Mouse (Mus musculus): Measurements from ENCODE around the gene Epha1. TPM values are rescaled to one million over a fixed set of nuclear protein-coding genes. Genes with fewer than 3 reads are reported as not detected.

Epha1 gene
- polyA plus RNA-seq, 1 experiment, result 6.3 TPM

- H3ac ChIP-seq (ENCODE audit: control insufficient read depth, insufficient read length), result peak overlapping the region; percentile 46
- no peaks in the 10 kb centered on the region for H3K27me3 ChIP-seq (ENCODE audit: control insufficient read depth, insufficient read depth, insufficient read length)
- no peak for TF ChIP-seq USF1 (IDR thresholded peaks at IDR 0.05; ENCODE audit: low read depth)
- TF ChIP-seq MYOD1 (IDR thresholded peaks at IDR 0.05; ENCODE audit: control insufficient read depth in 1 of 3, insufficient read length in 2 of 3, low read depth in 2 of 3), result no peak
- no peak for TF ChIP-seq REST (IDR thresholded peaks at IDR 0.05; ENCODE audit: insufficient read depth, insufficient read length)
- no peak for TF ChIP-seq TCF3 (IDR thresholded peaks at IDR 0.05; ENCODE audit: insufficient read length, low read depth)
- no peak for TF ChIP-seq TCF12 (IDR thresholded peaks at IDR 0.05; ENCODE audit: insufficient read depth, poor library complexity, severe bottlenecking)
- TF ChIP-seq SRF (IDR thresholded peaks at IDR 0.05; ENCODE audit: control insufficient read depth, insufficient read length, low read depth), result no peak
- no peak for TF ChIP-seq POLR2A (IDR thresholded peaks at IDR 0.05; ENCODE audit: insufficient read length, low read depth)
- TF ChIP-seq POLR2AphosphoS2 (IDR thresholded peaks at IDR 0.05; ENCODE audit: insufficient read length, low read depth), result no peak
- TF ChIP-seq MYOG (IDR thresholded peaks at IDR 0.05; ENCODE audit: control insufficient read depth in 1 of 3, insufficient read depth in 1 of 3, insufficient read length in 2 of 3, low read depth in 2 of 3), result no peak
- no peak for TF ChIP-seq MAX (IDR thresholded peaks at IDR 0.05; ENCODE audit: low read depth)
- TF ChIP-seq E2F4 (IDR thresholded peaks at IDR 0.05; ENCODE audit: insufficient read depth), result no peak
- TF ChIP-seq CEBPB (IDR thresholded peaks at IDR 0.05; ENCODE audit: insufficient read depth, poor library complexity, severe bottlenecking), result no peak
- no peaks in the 10 kb centered on the region for H3K79me2 ChIP-seq (ENCODE audit: control insufficient read depth, insufficient read depth)
- no peaks in the 10 kb centered on the region for H3K36me3 ChIP-seq (ENCODE audit: control insufficient read depth, insufficient read depth)
- peak overlapping the region; percentile 99 for H3K4me2 ChIP-seq (ENCODE audit: low read depth)
- H3K4me3 ChIP-seq, result peak overlapping the region; percentile 41
Observed at GRCm38 (mm10) chr6:42324067-42324481, 49.0 kb downstream of the Epha1 start.

DNA sequence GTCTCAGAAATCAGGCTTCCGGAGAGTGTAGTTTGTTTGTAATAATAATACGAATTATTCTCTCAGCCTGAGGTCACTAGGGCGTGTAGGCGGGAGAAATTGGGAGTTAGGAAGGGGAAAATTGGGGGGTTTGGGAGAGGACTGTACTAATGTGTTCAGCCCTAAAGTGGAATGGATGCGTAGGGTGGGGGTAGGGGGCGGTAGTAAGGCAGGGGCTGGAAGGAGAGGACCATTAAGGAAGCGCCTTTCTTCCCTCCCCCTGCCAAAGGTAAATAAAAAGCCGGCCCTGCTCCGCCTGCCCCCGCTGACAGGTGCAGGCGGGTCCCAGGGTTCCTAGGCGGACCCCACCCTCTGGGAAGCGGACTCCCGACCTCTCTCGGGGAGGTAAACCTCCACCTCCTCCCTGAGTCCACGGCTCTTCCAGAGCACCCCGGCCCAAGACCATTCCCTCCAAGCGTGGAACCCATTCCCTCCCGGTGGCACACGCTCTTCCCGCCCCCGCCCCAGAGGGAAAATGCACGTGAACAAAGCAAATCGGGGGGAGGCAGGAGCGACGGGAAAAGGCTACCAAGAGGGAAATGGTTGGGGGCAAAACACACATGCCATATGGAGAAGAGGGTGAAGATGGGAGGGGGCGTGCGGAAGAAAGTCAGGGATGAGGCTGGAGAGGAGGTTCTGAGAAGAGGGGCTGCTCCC is 49.5 kb downstream of the Epha1 start:
- peak overlapping the region; percentile 99 for H3K4me2 ChIP-seq (ENCODE audit: low read depth)
- H3K4me3 ChIP-seq, result peak overlapping the region; percentile 41
- no peaks in the 10 kb centered on the region for H3K36me3 ChIP-seq (ENCODE audit: control insufficient read depth, insufficient read depth)
- H3ac ChIP-seq (ENCODE audit: control insufficient read depth, insufficient read length), result peak overlapping the region; percentile 46
- H3K27me3 ChIP-seq (ENCODE audit: control insufficient read depth, insufficient read depth, insufficient read length), result no peaks in the 10 kb centered on the region
- TF ChIP-seq TCF12 (IDR thresholded peaks at IDR 0.05; ENCODE audit: insufficient read depth, poor library complexity, severe bottlenecking) (no peak), MYOG (IDR thresholded peaks at IDR 0.05; ENCODE audit: control insufficient read depth in 1 of 3, insufficient read depth in 1 of 3, insufficient read length in 2 of 3, low read depth in 2 of 3) (no peak), MYOD1 (IDR thresholded peaks at IDR 0.05; ENCODE audit: control insufficient read depth in 1 of 3, insufficient read length in 2 of 3, low read depth in 2 of 3) (no peak)
- H3K79me2 ChIP-seq (ENCODE audit: control insufficient read depth, insufficient read depth), result no peaks in the 10 kb centered on the region

GRCm38 (mm10) chr6:42318293-42318692 is 54.8 kb downstream of the Epha1 start:
- Histone ChIP-seq H3K27me3 (ENCODE audit: control insufficient read depth, insufficient read depth, insufficient read length) (no peaks in the 10 kb centered on the region), H3K4me2 (ENCODE audit: low read depth) (no peak overlapping the region), H3ac (ENCODE audit: control insufficient read depth, insufficient read length) (no peak overlapping the region), H3K4me3 (no peak overlapping the region), H3K79me2 (ENCODE audit: control insufficient read depth, insufficient read depth) (no peaks in the 10 kb centered on the region), H3K36me3 (ENCODE audit: control insufficient read depth, insufficient read depth) (no peaks in the 10 kb centered on the region)
- TF ChIP-seq SRF (IDR thresholded peaks at IDR 0.05; ENCODE audit: control insufficient read depth, insufficient read length, low read depth) (no peak), USF1 (IDR thresholded peaks at IDR 0.05; ENCODE audit: low read depth) (no peak), TCF12 (IDR thresholded peaks at IDR 0.05; ENCODE audit: insufficient read depth, poor library complexity, severe bottlenecking) (no peak), MAX (IDR thresholded peaks at IDR 0.05; ENCODE audit: low read depth) (no peak), MYOD1 (IDR thresholded peaks at IDR 0.05; ENCODE audit: control insufficient read depth in 1 of 3, insufficient read length in 2 of 3, low read depth in 2 of 3) (no peak), POLR2AphosphoS2 (IDR thresholded peaks at IDR 0.05; ENCODE audit: insufficient read length, low read depth) (no peak), CEBPB (IDR thresholded peaks at IDR 0.05; ENCODE audit: insufficient read depth, poor library complexity, severe bottlenecking) (no peak), REST (IDR thresholded peaks at IDR 0.05; ENCODE audit: insufficient read depth, insufficient read length) (no peak), MYOG (IDR thresholded peaks at IDR 0.05; ENCODE audit: control insufficient read depth in 1 of 3, insufficient read depth in 1 of 3, insufficient read length in 2 of 3, low read depth in 2 of 3) (no peak), POLR2A (IDR thresholded peaks at IDR 0.05; ENCODE audit: insufficient read length, low read depth) (no peak), TCF3 (IDR thresholded peaks at IDR 0.05; ENCODE audit: insufficient read length, low read depth) (no peak), E2F4 (IDR thresholded peaks at IDR 0.05; ENCODE audit: insufficient read depth) (no peak)

DNA sequence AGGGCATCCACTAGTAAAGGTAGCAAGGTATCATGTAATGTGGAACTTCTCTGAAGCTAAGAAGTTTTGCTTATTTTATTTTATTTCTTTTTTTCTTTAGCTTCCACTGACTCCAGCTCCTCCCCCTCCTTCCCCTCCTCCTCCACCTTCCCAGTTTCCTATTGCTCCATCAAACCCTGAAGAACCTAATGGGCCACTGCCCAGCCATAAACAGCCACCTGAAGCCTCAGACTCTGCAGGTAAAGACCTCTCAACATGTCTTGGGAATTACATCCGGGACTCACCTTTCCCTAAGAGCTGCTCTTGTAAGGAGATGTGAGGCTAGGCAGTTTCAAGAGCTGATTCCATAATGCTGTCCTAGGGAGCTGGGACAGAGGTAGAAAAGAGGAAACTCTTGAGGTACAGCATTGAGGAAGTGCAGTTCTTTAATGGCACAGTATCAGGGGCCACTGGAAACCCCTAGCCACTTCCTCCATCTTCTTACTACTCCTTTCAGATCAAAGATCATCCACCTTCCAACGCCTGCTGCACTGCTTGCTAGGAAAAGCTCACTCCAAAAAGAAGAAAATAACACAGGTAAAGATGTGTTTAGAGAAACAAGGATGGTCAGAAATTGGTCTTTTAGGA is 62.5 kb downstream of the Epha1 start:
- no peaks in the 10 kb centered on the region for H3K36me3 ChIP-seq (ENCODE audit: control insufficient read depth, insufficient read depth)

More for the DNA sequence above, 62.5 kb downstream of the Epha1 start:
- Histone ChIP-seq H3ac (ENCODE audit: control insufficient read depth, insufficient read length) (no peak overlapping the region), H3K4me2 (ENCODE audit: low read depth) (no peak overlapping the region), H3K4me3 (no peak overlapping the region), H3K79me2 (ENCODE audit: control insufficient read depth, insufficient read depth) (no peaks in the 10 kb centered on the region), H3K27me3 (ENCODE audit: control insufficient read depth, insufficient read depth, insufficient read length) (no peaks in the 10 kb centered on the region)
- TF ChIP-seq TCF12 (IDR thresholded peaks at IDR 0.05; ENCODE audit: insufficient read depth, poor library complexity, severe bottlenecking) (no peak), SRF (IDR thresholded peaks at IDR 0.05; ENCODE audit: control insufficient read depth, insufficient read length, low read depth) (no peak), POLR2A (IDR thresholded peaks at IDR 0.05; ENCODE audit: insufficient read length, low read depth) (no peak), CEBPB (IDR thresholded peaks at IDR 0.05; ENCODE audit: insufficient read depth, poor library complexity, severe bottlenecking) (no peak), TCF3 (IDR thresholded peaks at IDR 0.05; ENCODE audit: insufficient read length, low read depth) (no peak), REST (IDR thresholded peaks at IDR 0.05; ENCODE audit: insufficient read depth, insufficient read length) (no peak), E2F4 (IDR thresholded peaks at IDR 0.05; ENCODE audit: insufficient read depth) (no peak), USF1 (IDR thresholded peaks at IDR 0.05; ENCODE audit: low read depth) (no peak), MYOD1 (IDR thresholded peaks at IDR 0.05; ENCODE audit: control insufficient read depth in 1 of 3, insufficient read length in 2 of 3, low read depth in 2 of 3) (no peak), POLR2AphosphoS2 (IDR thresholded peaks at IDR 0.05; ENCODE audit: insufficient read length, low read depth) (no peak), MAX (IDR thresholded peaks at IDR 0.05; ENCODE audit: low read depth) (no peak), MYOG (IDR thresholded peaks at IDR 0.05; ENCODE audit: control insufficient read depth in 1 of 3, insufficient read depth in 1 of 3, insufficient read length in 2 of 3, low read depth in 2 of 3) (no peak)

Measured in myocyte (in vitro differentiated cells).